Mouse (Mus musculus): Measurements from ENCODE around the gene Malsu1. TPM values are rescaled to one million over a fixed set of nuclear protein-coding genes. Genes with fewer than 3 reads are reported as not detected.
A peak's percentile ranks its signal among the peaks of the same experiment; 100 is the strongest.

Gene Malsu1
- polyA plus RNA-seq, 1 experiment from 2014 or later: 62.7 TPM

GRCm38 (mm10) chr6:49037268-49037662, 36.3 kb upstream of the Malsu1 start:
- WGBS: 65% methylated on average over 12 of the region's 12 CpGs
- Histone ChIP-seq H3K4me3 (replicated peaks; ENCODE audit: low read depth, low read length) (no peak overlapping the region), H3K27me3 (ENCODE audit: control insufficient read depth, insufficient read depth, low read length) (peaks cover 6% of the 10 kb centered on the region; the same call in 1 of the 2 replicates), H3K4me1 (ENCODE audit: control insufficient read depth, insufficient read depth, low read length) (no peaks in the 10 kb centered on the region), H3K27ac (replicated peaks; ENCODE audit: low read depth, low read length) (no peak overlapping the region), H3K36me3 (ENCODE audit: control insufficient read depth, insufficient read depth, low read length) (no peaks in the 10 kb centered on the region), H3K9ac (replicated peaks; ENCODE audit: low read length) (no peak overlapping the region), H3K9me3 (ENCODE audit: control insufficient read depth, low read length) (no peaks in the 10 kb centered on the region), H3K4me2 (ENCODE audit: low read length) (no peak overlapping the region)
- DNase-seq (no peak), ATAC-seq (ENCODE audit: low FRiP score, low TSS enrichment) (no peak)

GRCm38 (mm10) chr6:49039470-49040180, 34.0 kb upstream of the Malsu1 start:
- no peaks in the 10 kb centered on the region for H3K36me3 ChIP-seq (ENCODE audit: control insufficient read depth, insufficient read depth, low read length)
- no peaks in the 10 kb centered on the region for H3K4me1 ChIP-seq (ENCODE audit: control insufficient read depth, insufficient read depth, low read length)
- no peak overlapping the region for H3K27ac ChIP-seq (replicated peaks; ENCODE audit: low read depth, low read length)
- H3K9me3 ChIP-seq (ENCODE audit: control insufficient read depth, low read length): no peaks in the 10 kb centered on the region
- H3K27me3 ChIP-seq (ENCODE audit: control insufficient read depth, insufficient read depth, low read length): peaks cover 6% of the 10 kb centered on the region; the same call in 1 of the 2 replicates
- H3K4me2 ChIP-seq (ENCODE audit: low read length): peak overlapping the region; percentile 48
- WGBS: 9% methylated on average over 18 of the region's 18 CpGs
- H3K9ac ChIP-seq (replicated peaks; ENCODE audit: low read length): no peak overlapping the region
- DNase-seq (peak; percentile 85), ATAC-seq (ENCODE audit: low FRiP score, low TSS enrichment) (no peak)
- H3K4me3 ChIP-seq (replicated peaks; ENCODE audit: low read depth, low read length): peak overlapping the region; percentile 21

GRCm38 (mm10) chr6:49046502-49046901, 27.1 kb upstream of the Malsu1 start:
- H3K27ac ChIP-seq (replicated peaks; ENCODE audit: low read depth, low read length): no peak overlapping the region
- 65% methylated on average over 6 of the region's 6 CpGs for WGBS
- H3K9ac ChIP-seq (replicated peaks; ENCODE audit: low read length): no peak overlapping the region
- no peak overlapping the region for H3K4me2 ChIP-seq (ENCODE audit: low read length)
- ATAC-seq (ENCODE audit: low FRiP score, low TSS enrichment) (no peak), DNase-seq (no peak)
- no peaks in the 10 kb centered on the region for H3K9me3 ChIP-seq (ENCODE audit: control insufficient read depth, low read length)
- H3K4me3 ChIP-seq (replicated peaks; ENCODE audit: low read depth, low read length): no peak overlapping the region
- no peaks in the 10 kb centered on the region for H3K27me3 ChIP-seq (ENCODE audit: control insufficient read depth, insufficient read depth, low read length)
- no peaks in the 10 kb centered on the region for H3K36me3 ChIP-seq (ENCODE audit: control insufficient read depth, insufficient read depth, low read length)
- no peaks in the 10 kb centered on the region for H3K4me1 ChIP-seq (ENCODE audit: control insufficient read depth, insufficient read depth, low read length)

- no peak for ATAC-seq (ENCODE audit: low FRiP score, low TSS enrichment)
- Histone ChIP-seq H3K27me3 (ENCODE audit: control insufficient read depth, insufficient read depth, low read length) (no peaks in the 10 kb centered on the region), H3K4me1 (ENCODE audit: control insufficient read depth, insufficient read depth, low read length) (no peaks in the 10 kb centered on the region), H3K27ac (replicated peaks; ENCODE audit: low read depth, low read length) (no peak overlapping the region), H3K9me3 (ENCODE audit: control insufficient read depth, low read length) (no peaks in the 10 kb centered on the region), H3K4me3 (replicated peaks; ENCODE audit: low read depth, low read length) (no peak overlapping the region), H3K36me3 (ENCODE audit: control insufficient read depth, insufficient read depth, low read length) (no peaks in the 10 kb centered on the region), H3K9ac (replicated peaks; ENCODE audit: low read length) (no peak overlapping the region), H3K4me2 (ENCODE audit: low read length) (no peak overlapping the region)
- WGBS: 82% methylated on average over 8 of the region's 8 CpGs
- DNase-seq: no peak
Measured at GRCm38 (mm10) chr6:49046976-49047375, 26.6 kb upstream of the Malsu1 start.

GRCm38 (mm10) chr6:49047848-49048247, 25.7 kb upstream of the Malsu1 start:
- no peaks in the 10 kb centered on the region for H3K9me3 ChIP-seq (ENCODE audit: control insufficient read depth, low read length)
- H3K9ac ChIP-seq (replicated peaks; ENCODE audit: low read length): no peak overlapping the region
- H3K4me1 ChIP-seq (ENCODE audit: control insufficient read depth, insufficient read depth, low read length): no peaks in the 10 kb centered on the region
- 82% methylated on average over 10 of the region's 10 CpGs for WGBS
- no peak overlapping the region for H3K27ac ChIP-seq (replicated peaks; ENCODE audit: low read depth, low read length)
- DNase-seq: no peak
- H3K27me3 ChIP-seq (ENCODE audit: control insufficient read depth, insufficient read depth, low read length): no peaks in the 10 kb centered on the region
- H3K36me3 ChIP-seq (ENCODE audit: control insufficient read depth, insufficient read depth, low read length): no peaks in the 10 kb centered on the region
- H3K4me3 ChIP-seq (replicated peaks; ENCODE audit: low read depth, low read length): no peak overlapping the region
- H3K4me2 ChIP-seq (ENCODE audit: low read length): no peak overlapping the region
- ATAC-seq (ENCODE audit: low FRiP score, low TSS enrichment): no peak

GRCm38 (mm10) chr6:49048395-49048794, 25.2 kb upstream of the Malsu1 start:
- no peaks in the 10 kb centered on the region for H3K9me3 ChIP-seq (ENCODE audit: control insufficient read depth, low read length)
- H3K4me1 ChIP-seq (ENCODE audit: control insufficient read depth, insufficient read depth, low read length): no peaks in the 10 kb centered on the region
- no peak overlapping the region for H3K27ac ChIP-seq (replicated peaks; ENCODE audit: low read depth, low read length)
- no peak overlapping the region for H3K4me3 ChIP-seq (replicated peaks; ENCODE audit: low read depth, low read length)
- no peak overlapping the region for H3K9ac ChIP-seq (replicated peaks; ENCODE audit: low read length)
- no peak overlapping the region for H3K4me2 ChIP-seq (ENCODE audit: low read length)
- no peak for DNase-seq
- no peaks in the 10 kb centered on the region for H3K27me3 ChIP-seq (ENCODE audit: control insufficient read depth, insufficient read depth, low read length)
- no peaks in the 10 kb centered on the region for H3K36me3 ChIP-seq (ENCODE audit: control insufficient read depth, insufficient read depth, low read length)
- no peak for ATAC-seq (ENCODE audit: low FRiP score, low TSS enrichment)
- WGBS: 89% methylated on average over 10 of the region's 10 CpGs

- H3K27me3 ChIP-seq (ENCODE audit: control insufficient read depth, insufficient read depth, low read length): no peaks in the 10 kb centered on the region
- H3K9me3 ChIP-seq (ENCODE audit: control insufficient read depth, low read length): no peaks in the 10 kb centered on the region
- H3K36me3 ChIP-seq (ENCODE audit: control insufficient read depth, insufficient read depth, low read length): no peaks in the 10 kb centered on the region
- H3K9ac ChIP-seq (replicated peaks; ENCODE audit: low read length): no peak overlapping the region
- 39% methylated on average over 11 of the region's 11 CpGs for WGBS
- ATAC-seq (ENCODE audit: low FRiP score, low TSS enrichment): no peak
- H3K4me2 ChIP-seq (ENCODE audit: low read length): no peak overlapping the region
- peaks cover 12% of the 10 kb centered on the region for H3K4me1 ChIP-seq (ENCODE audit: control insufficient read depth, insufficient read depth, low read length)
- H3K27ac ChIP-seq (replicated peaks; ENCODE audit: low read depth, low read length): no peak overlapping the region
- DNase-seq: no peak
- H3K4me3 ChIP-seq (replicated peaks; ENCODE audit: low read depth, low read length): no peak overlapping the region
Measured at GRCm38 (mm10) chr6:49050677-49051410, 22.8 kb upstream of the Malsu1 start.

GRCm38 (mm10) chr6:49052191-49052590, 21.4 kb upstream of the Malsu1 start:
- ATAC-seq (ENCODE audit: low FRiP score, low TSS enrichment) (no peak), DNase-seq (no peak)
- H3K27me3 ChIP-seq (ENCODE audit: control insufficient read depth, insufficient read depth, low read length): no peaks in the 10 kb centered on the region
- H3K4me2 ChIP-seq (ENCODE audit: low read length): no peak overlapping the region
- H3K36me3 ChIP-seq (ENCODE audit: control insufficient read depth, insufficient read depth, low read length): no peaks in the 10 kb centered on the region
- 71% methylated on average over 5 of the region's 5 CpGs for WGBS
- H3K4me3 ChIP-seq (replicated peaks; ENCODE audit: low read depth, low read length): no peak overlapping the region
- H3K27ac ChIP-seq (replicated peaks; ENCODE audit: low read depth, low read length): no peak overlapping the region
- H3K9me3 ChIP-seq (ENCODE audit: control insufficient read depth, low read length): no peaks in the 10 kb centered on the region
- no peak overlapping the region for H3K9ac ChIP-seq (replicated peaks; ENCODE audit: low read length)
- H3K4me1 ChIP-seq (ENCODE audit: control insufficient read depth, insufficient read depth, low read length): peaks cover 15% of the 10 kb centered on the region
